Mouse (Mus musculus) neural tube, embryonic 13.5 days (tissue): ENCODE results near the gene Lrrc59. TPM values are rescaled to one million over a fixed set of nuclear protein-coding genes. Genes with fewer than 3 reads are reported as not detected.

ENCODE experiments used
- ATAC-seq: fragments of 200-750 bp; cut with Nextera tagmentation; 2 replicates; pipeline ENCODE4 v1.8.0; 2017; ENCODE audit warnings: low read depth, mild to moderate bottlenecking, moderate TSS enrichment, moderate library complexity
- H3K27ac ChIP-seq: fragments of 300-500 bp; sonication (generic); replicated peaks from 2 replicates; pipeline ENCODE4 v1.5.1; 2015; ENCODE audit warnings: moderate library complexity, mild to moderate bottlenecking, inconsistent platforms
- H3K27me3 ChIP-seq: fragments of 300-500 bp; sonication (generic); 2 replicates; pipeline ENCODE4 v1.6.1; 2015; ENCODE audit warnings: mild to moderate bottlenecking, inconsistent platforms
- H3K36me3 ChIP-seq: fragments of 300-500 bp; sonication (generic); 2 replicates; pipeline ENCODE4 v1.6.1; 2015; ENCODE audit warnings: mild to moderate bottlenecking, inconsistent platforms
- H3K4me1 ChIP-seq: fragments of 300-500 bp; sonication (generic); replicated peaks from 2 replicates; pipeline ENCODE4 v1.6.1; 2015; ENCODE audit warnings: inconsistent platforms
- H3K4me2 ChIP-seq: fragments of 300-500 bp; sonication (generic); 2 replicates; pipeline ENCODE4 v1.6.1; 2015; ENCODE audit warnings: inconsistent platforms, mild to moderate bottlenecking, moderate library complexity
- H3K4me3 ChIP-seq: fragments of 300-500 bp; sonication (generic); 2 replicates; pipeline ENCODE4 v1.5.1; 2015; ENCODE audit warnings: mild to moderate bottlenecking, inconsistent platforms
- H3K9ac ChIP-seq: fragments of 300-500 bp; sonication (generic); 2 replicates; pipeline ENCODE4 v1.6.1; 2015; ENCODE audit warnings: moderate library complexity, mild to moderate bottlenecking, inconsistent platforms
- H3K9me3 ChIP-seq: fragments of 300-500 bp; sonication (generic); 2 replicates; pipeline ENCODE4 v1.6.1; 2016; ENCODE audit warnings: inconsistent platforms
- WGBS: fragments of 180-500 bp; shearing (Covaris S2); methylation state at CpG from one replicate; pipeline ENCODE4 v1.1.7; 2015; 5-methylcytosine and 5-hydroxymethylcytosine counted together
- polyA plus RNA-seq: library from polyadenylated mRNA; unstranded; fragments of >200 nt; fragmentation: Nextera tagmentation; extraction: Ambion mirVana; gene quantifications from 2 replicates; pipeline ENCODE4 v1.2.1, GENCODE M21; 2015

Lrrc59 gene
- polyA plus RNA-seq, 1 experiment from 2014 or later = 169 TPM

DNA sequence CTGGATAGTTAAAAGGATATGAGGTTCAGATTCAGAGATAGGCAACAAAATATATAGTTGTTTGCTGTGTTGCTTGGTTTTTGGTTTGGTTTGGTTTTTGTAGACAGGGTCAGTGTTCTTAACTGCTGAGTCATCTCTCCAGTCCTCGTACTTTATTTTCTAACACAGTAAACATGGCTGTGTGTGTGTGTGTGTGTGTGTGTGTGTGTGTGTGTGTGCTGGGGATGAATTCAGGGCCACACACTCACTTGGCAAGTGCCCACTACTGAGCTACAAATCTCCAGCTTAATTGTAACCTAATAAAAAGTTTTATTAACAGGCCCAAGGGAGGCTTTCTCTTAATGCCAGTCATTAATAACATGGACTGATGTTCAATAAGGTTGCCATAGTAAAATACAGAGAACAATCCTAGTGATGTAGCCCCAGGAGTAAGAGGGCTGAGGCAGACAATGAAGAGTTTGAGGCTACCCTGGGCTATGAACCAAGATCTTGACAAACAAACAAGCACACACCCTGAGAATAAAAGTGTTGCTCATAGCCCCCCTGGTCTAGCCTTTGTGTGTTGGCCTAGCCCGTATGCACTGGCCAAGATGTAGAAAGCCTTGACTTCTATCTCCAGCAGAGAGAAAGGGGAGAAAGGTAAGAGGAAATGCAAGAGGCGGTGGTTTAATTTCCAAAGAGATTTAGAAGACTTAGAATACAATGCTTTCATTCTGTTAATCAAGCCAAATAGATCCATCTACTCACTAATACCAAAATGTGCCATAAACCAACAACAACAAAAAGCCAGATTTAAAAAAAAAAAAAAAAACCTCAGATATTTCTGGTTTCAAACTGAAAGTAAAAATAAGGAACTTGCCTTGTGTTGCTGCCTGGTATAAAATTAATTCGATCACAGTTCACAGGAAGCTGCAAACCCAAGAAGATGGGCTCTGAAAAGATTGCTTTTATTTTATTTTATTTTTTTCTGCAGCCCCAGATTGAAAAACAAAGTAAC, 18.5 kb upstream of the Lrrc59 start:
- Histone ChIP-seq H3K27me3 (0 out of 2 replicates have a peak, but pooled peaks cover 5% of the 10 kb centered on the region), H3K9ac (no peak overlapping the region), H3K9me3 (no peaks in the 10 kb centered on the region), H3K36me3 (no peaks in the 10 kb centered on the region), H3K4me1 (0 out of 2 replicates have a peak, but pooled peaks cover 8% of the 10 kb centered on the region), H3K4me3 (no peak overlapping the region), H3K27ac (no peak overlapping the region), H3K4me2 (no peak overlapping the region)
- 60% methylated on average over 4 of the region's 4 CpGs for WGBS
- ATAC-seq = peak; percentile 88

DNA sequence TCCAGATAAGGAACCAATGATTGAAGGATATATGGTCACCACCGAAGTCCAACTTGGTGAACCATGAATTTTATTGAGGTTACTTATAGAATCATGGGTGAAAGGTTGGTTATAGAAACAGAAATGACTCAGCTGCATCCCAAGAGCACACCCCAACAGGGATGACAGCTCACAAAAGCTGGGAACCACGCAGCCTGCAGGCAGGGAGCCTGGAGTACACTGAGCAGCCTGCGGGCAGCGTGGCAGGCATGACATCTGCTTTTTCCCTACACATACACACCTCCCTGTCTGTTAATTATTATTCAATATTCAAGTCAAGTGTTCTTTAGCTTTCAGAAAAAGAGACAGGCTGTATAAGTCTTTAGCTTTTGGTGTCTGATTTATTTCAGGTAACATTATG, 15.0 kb upstream of the Lrrc59 start:
- no peak overlapping the region for H3K4me3 ChIP-seq
- H3K36me3 ChIP-seq = no peaks in the 10 kb centered on the region
- no peak overlapping the region for H3K9ac ChIP-seq
- WGBS = 75% methylated on average over 4 of the region's 4 CpGs
- no peak for ATAC-seq
- H3K4me1 ChIP-seq = 0 out of 2 replicates have a peak, but pooled peaks cover 8% of the 10 kb centered on the region
- H3K9me3 ChIP-seq = no peaks in the 10 kb centered on the region
- no peak overlapping the region for H3K4me2 ChIP-seq
- 0 out of 2 replicates have a peak, but pooled peaks cover 5% of the 10 kb centered on the region for H3K27me3 ChIP-seq
- H3K27ac ChIP-seq = no peak overlapping the region

DNA sequence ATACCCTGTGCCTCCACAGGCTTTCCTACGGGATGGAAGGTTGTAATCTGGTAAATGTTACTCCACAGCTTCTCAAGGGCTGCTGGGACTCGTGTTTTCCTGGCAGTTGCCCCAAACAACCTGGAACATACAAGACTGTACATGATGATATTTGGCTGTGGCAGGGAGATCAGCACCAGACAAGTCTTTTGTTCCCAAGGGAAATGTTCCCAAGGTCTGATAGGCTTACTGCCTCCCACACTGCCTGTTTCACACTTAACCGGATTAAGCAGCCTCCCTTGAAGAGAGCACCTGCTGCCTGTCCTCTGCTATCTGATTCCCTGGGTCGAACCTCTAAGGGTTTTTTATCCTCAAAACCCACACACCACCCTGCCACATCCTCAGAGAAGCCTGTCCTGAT, 14.1 kb upstream of the Lrrc59 start:
- H3K27ac ChIP-seq = no peak overlapping the region
- no peak overlapping the region for H3K9ac ChIP-seq
- no peaks in the 10 kb centered on the region for H3K9me3 ChIP-seq
- ATAC-seq = no peak
- no peak overlapping the region for H3K4me2 ChIP-seq
- H3K27me3 ChIP-seq = 0 out of 2 replicates have a peak, but pooled peaks cover 5% of the 10 kb centered on the region
- 54% methylated on average over 4 of the region's 4 CpGs for WGBS
- H3K4me3 ChIP-seq = no peak overlapping the region
- no peaks in the 10 kb centered on the region for H3K36me3 ChIP-seq
- 0 out of 2 replicates have a peak, but pooled peaks cover 6% of the 10 kb centered on the region for H3K4me1 ChIP-seq

DNA sequence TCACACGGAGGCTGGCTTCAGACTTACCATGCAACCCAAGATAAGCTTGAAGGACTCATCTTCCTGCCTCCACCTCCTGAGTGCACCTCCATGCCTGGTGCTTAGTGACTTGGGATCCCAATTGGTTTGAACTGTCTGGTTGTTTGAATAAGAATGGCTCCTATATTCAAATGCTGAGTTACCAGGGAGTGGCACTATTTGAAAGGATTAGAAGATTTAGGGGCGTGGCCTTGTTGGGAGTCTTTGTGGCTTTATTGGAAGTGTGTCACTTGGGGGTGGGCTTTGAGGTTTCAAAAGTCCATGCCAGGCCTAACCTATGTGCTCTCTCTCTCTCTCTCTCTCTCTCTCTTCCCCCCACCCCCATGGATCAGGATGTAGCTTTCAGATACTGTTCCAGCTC, 11.9 kb upstream of the Lrrc59 start:
- no peak overlapping the region for H3K27ac ChIP-seq
- no peaks in the 10 kb centered on the region for H3K4me1 ChIP-seq
- no peak overlapping the region for H3K9ac ChIP-seq
- no peaks in the 10 kb centered on the region for H3K9me3 ChIP-seq
- no peaks in the 10 kb centered on the region for H3K36me3 ChIP-seq
- WGBS = 98% methylated on average over 2 of the region's 2 CpGs
- H3K4me2 ChIP-seq = no peak overlapping the region
- no peak overlapping the region for H3K4me3 ChIP-seq
- ATAC-seq = no peak
- H3K27me3 ChIP-seq = 0 out of 2 replicates have a peak, but pooled peaks cover 5% of the 10 kb centered on the region

DNA sequence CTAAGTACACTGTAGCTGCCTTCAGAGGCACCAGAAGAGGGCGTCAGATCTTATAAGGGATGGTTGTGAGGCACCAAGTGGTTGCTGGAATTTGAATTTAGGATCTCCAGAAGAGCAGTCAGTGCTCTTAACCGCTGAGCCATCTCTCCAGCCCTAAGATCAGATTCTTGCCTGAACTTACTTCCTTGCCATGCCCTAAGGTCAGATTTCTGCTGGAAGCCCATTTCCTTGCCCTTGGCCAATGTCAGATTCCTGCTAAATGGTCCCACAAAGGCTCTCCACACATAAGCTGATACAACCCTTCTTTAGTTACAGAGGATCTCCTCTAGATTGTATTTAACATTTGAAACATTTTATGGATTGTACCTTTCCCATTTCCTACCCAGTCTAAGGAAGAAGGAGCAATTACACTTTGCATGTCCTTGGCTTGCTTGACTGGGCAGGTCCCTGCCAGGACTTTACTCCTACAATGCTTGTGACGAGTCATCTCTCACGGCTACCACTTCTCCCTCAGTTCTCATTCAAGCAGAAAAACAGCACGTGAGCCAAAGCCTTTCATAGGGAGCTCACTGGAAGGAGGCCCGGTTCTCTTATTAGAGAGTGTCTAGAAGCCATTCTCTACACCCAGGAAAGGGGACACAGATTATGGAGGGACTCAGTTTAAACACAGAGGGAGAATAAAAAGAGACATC, 8.7 kb upstream of the Lrrc59 start:
- 0 out of 2 replicates have a peak, but pooled peaks cover under 1% of the 10 kb centered on the region for H3K27me3 ChIP-seq
- no peaks in the 10 kb centered on the region for H3K36me3 ChIP-seq
- ATAC-seq = no peak
- no peaks in the 10 kb centered on the region for H3K9me3 ChIP-seq
- H3K4me2 ChIP-seq = no peak overlapping the region
- no peak overlapping the region for H3K9ac ChIP-seq
- WGBS = 66% methylated on average over 6 of the region's 6 CpGs
- no peak overlapping the region for H3K4me3 ChIP-seq
- H3K4me1 ChIP-seq = no peaks in the 10 kb centered on the region
- H3K27ac ChIP-seq = no peak overlapping the region

DNA sequence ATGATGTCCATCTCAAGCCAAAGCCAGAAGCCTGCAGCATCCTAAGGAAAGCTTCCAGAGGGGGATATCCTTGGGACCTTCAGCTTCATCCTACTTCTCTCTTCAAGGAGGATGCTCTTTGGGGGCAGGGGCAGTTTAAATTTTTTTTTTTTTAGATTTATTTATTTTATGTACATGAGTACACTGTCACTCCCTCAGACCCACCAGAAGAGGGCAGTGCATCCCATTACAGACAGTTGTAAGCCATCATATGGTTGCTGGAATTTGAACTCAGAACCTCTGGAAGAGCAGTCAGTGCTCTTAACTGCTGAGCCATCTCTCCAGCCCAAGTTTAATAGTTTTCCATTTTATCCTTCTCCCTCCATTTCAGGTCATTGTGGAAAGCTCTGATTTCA, 8.1 kb upstream of the Lrrc59 start:
- no peak overlapping the region for H3K4me2 ChIP-seq
- H3K4me3 ChIP-seq = no peak overlapping the region
- no peaks in the 10 kb centered on the region for H3K4me1 ChIP-seq
- no peak overlapping the region for H3K27ac ChIP-seq
- ATAC-seq = no peak
- no peak overlapping the region for H3K9ac ChIP-seq
- no peaks in the 10 kb centered on the region for H3K9me3 ChIP-seq
- H3K36me3 ChIP-seq = no peaks in the 10 kb centered on the region
- no peaks in the 10 kb centered on the region for H3K27me3 ChIP-seq

DNA sequence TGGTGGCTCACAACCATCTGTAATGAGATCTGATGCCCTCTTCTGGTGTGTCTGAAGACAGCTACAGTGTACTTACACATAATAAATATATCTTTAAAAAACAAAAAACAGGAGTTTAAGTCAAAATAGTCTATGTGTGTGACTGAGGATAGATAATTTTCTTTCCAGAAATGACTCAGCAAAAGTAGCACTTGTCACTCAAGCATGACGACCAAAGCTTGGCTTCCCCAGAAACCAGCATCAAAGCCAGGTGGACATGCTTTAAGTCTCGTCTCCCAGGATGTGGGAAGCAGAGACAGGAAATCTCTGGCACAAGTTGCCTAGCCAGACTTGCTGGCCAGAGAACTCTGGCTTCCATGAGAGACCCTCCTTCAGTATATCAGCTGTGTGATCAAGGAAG, 7.4 kb upstream of the Lrrc59 start:
- H3K27me3 ChIP-seq = no peaks in the 10 kb centered on the region
- 87% methylated on average over 2 of the region's 2 CpGs for WGBS
- no peak for ATAC-seq

DNA sequence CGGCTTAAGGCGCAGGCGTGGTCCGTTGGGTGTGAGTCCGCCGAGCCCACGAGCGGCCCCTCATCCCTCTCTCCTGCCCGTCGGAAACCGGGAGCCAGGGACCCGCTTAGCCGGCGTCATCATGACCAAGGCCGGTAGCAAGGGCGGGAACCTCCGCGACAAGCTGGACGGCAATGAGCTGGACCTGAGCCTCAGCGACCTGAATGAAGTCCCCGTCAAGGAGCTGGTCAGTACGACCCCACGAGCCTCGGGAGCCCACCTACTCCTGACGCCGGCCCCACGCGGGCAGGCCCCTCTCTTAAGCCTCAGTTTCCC, 274 bp downstream of the Lrrc59 start:
- Histone ChIP-seq H3K9ac (peak overlapping the region; percentile 93), H3K27ac (peak overlapping the region; percentile 55), H3K4me2 (peak overlapping the region; percentile 98), H3K9me3 (no peaks in the 10 kb centered on the region), H3K27me3 (no peaks in the 10 kb centered on the region), H3K4me3 (peak overlapping the region; percentile 88), H3K4me1 (peaks cover 15% of the 10 kb centered on the region), H3K36me3 (peaks cover 32% of the 10 kb centered on the region)
- under 1% methylated on average over 28 of the region's 28 CpGs for WGBS
- peak; percentile 74; the same call in 1 of the 2 replicates for ATAC-seq

More for the DNA sequence above, 7.4 kb upstream of the Lrrc59 start:
- H3K9ac ChIP-seq = no peak overlapping the region
- H3K36me3 ChIP-seq = no peaks in the 10 kb centered on the region
- H3K4me2 ChIP-seq = no peak overlapping the region
- no peak overlapping the region for H3K4me3 ChIP-seq
- H3K9me3 ChIP-seq = no peaks in the 10 kb centered on the region
- H3K27ac ChIP-seq = no peak overlapping the region
- no peaks in the 10 kb centered on the region for H3K4me1 ChIP-seq

DNA sequence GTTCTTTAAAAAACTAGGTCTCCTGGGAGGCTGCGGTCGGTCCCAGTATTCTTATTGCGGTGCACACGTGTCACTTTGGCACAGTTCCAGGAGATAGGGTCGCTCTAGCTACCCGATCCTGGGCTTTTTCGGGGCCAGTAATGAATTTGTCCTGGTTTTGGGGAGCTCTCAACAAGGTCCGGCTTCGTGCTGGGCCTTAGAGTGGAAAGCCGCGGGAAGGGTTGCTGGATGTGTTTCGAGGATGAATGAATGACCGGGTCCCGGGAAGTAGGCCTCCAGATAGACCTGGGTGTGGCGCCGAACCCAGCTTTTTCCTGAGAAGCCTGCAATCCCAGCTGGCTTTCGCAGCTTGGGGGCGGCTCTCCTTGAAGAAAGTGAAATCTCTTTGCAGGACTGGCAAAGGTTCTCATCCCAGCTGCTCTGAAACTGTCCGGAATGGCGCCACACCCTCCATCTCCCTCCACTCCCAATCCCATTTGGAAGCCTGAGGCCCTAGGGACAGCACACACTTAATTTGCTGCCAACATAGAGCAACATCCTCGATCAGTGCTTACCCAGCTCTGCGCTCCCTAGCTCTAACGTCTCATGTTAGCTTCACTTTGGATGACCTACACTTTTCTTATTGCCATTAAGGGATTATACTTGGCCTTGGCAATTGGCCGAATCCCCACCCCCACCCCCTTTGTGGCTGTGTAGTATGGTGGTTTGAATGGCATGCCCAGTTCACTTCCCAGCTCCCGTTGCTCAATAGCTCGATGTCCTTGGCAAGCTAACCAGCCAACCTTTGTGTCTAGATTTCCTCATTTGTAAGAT, 838 bp downstream of the Lrrc59 start:
- peak overlapping the region; percentile 98 for H3K4me2 ChIP-seq
- peak; percentile 54; the same call in 1 of the 2 replicates for ATAC-seq

DNA sequence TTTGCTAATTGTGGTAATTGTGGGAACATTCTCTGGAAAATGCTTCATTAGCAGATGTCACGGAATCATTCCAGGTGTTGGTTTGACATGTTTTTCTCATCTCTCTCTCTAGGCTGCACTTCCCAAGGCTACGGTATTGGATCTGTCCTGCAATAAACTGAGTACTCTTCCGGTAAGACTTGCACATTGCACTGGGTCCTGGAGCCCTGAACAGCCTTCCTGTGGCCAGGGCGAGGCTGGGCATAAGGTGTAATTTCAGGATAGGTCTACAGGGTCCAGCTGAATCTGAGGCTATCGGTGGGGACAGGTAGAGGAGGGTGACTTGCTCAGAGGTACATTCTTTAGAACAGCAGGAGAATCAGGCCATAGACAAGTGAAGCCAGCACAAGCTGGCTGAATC, 2.4 kb downstream of the Lrrc59 start:
- Histone ChIP-seq H3K36me3 (peaks cover 54% of the 10 kb centered on the region), H3K9ac (no peak overlapping the region), H3K9me3 (no peaks in the 10 kb centered on the region), H3K4me1 (peaks cover 15% of the 10 kb centered on the region), H3K27me3 (no peaks in the 10 kb centered on the region), H3K27ac (no peak overlapping the region), H3K4me3 (no peak overlapping the region), H3K4me2 (no peak overlapping the region)
- WGBS = 92% methylated on average over 5 of the region's 5 CpGs
- no peak for ATAC-seq

More for the DNA sequence above, 838 bp downstream of the Lrrc59 start:
- peak overlapping the region; percentile 55 for H3K27ac ChIP-seq
- H3K9ac ChIP-seq = peak overlapping the region; percentile 93
- peak overlapping the region; percentile 88 for H3K4me3 ChIP-seq
- peaks cover 38% of the 10 kb centered on the region for H3K36me3 ChIP-seq
- H3K4me1 ChIP-seq = peaks cover 15% of the 10 kb centered on the region
- 13% methylated on average over 26 of the region's 26 CpGs for WGBS
- no peaks in the 10 kb centered on the region for H3K9me3 ChIP-seq
- H3K27me3 ChIP-seq = no peaks in the 10 kb centered on the region

DNA sequence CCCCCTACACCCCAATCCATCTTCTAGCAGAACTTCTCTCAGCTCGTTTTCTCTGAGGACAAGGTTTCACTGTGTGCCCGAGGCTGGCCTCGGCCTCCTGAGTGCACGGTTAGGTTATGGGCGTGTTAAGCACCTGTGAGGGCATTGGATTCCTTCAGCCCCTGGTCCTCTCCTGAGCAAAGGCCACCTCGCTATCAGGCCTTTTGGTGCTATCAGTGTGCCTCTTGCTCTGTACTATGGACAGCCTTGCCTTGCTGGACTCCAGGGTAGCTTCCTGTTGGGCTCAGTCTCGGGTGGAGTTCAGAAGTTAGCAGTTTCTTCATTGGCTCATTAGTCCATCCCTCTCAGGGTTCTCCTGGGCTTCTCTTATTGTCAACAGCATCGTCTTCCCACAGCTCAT, 3.4 kb downstream of the Lrrc59 start:
- Histone ChIP-seq H3K27ac (no peak overlapping the region), H3K27me3 (no peaks in the 10 kb centered on the region), H3K4me1 (peaks cover 15% of the 10 kb centered on the region), H3K9ac (no peak overlapping the region), H3K36me3 (peaks cover 64% of the 10 kb centered on the region), H3K4me2 (no peak overlapping the region), H3K4me3 (no peak overlapping the region), H3K9me3 (no peaks in the 10 kb centered on the region)
- ATAC-seq = no peak
- 87% methylated on average over 8 of the region's 8 CpGs for WGBS
